Mouse (Mus musculus) layer of hippocampus, adult 9-11 months (tissue): Measurements from ENCODE around the gene Ccsap.

Experiments
- DNase-seq: peaks from one replicate; pipeline ENCODE4 v3.0.0; 2022

The Ccsap gene

GRCm38 (mm10) chr8:123877865-123878264, 17.9 kb upstream of the Ccsap start:
- DNase-seq = no peak

GRCm38 (mm10) chr8:123874324-123874723, 14.3 kb upstream of the Ccsap start:
- DNase-seq = no peak

- DNase-seq = no peak
Observed at GRCm38 (mm10) chr8:123873364-123873763, 13.4 kb upstream of the Ccsap start.

- no peak for DNase-seq
Observed at GRCm38 (mm10) chr8:123872048-123872447, 12.0 kb upstream of the Ccsap start.

GRCm38 (mm10) chr8:123866971-123867370, 7.0 kb upstream of the Ccsap start:
- no peak for DNase-seq

- no peak for DNase-seq
Observed at GRCm38 (mm10) chr8:123865786-123866185, 5.8 kb upstream of the Ccsap start.

- no peak for DNase-seq
Observed at GRCm38 (mm10) chr8:123860386-123860785, 377 bp upstream of the Ccsap start.

- peak; percentile 93 for DNase-seq
Observed at GRCm38 (mm10) chr8:123858941-123859647, 915 bp downstream of the Ccsap start.

GRCm38 (mm10) chr8:123858574-123858940, 1.5 kb downstream of the Ccsap start:
- no peak for DNase-seq

GRCm38 (mm10) chr8:123857361-123857760, 2.6 kb downstream of the Ccsap start:
- no peak for DNase-seq

- no peak for DNase-seq
Observed at GRCm38 (mm10) chr8:123854733-123855475, 5.1 kb downstream of the Ccsap start.

- DNase-seq = no peak
Observed at GRCm38 (mm10) chr8:123854252-123854651, 5.8 kb downstream of the Ccsap start.

- DNase-seq = no peak
Observed at GRCm38 (mm10) chr8:123851590-123851989, 8.4 kb downstream of the Ccsap start.

- no peak for DNase-seq
Observed at GRCm38 (mm10) chr8:123849352-123849751, 10.7 kb downstream of the Ccsap start.

- no peak for DNase-seq
Observed at GRCm38 (mm10) chr8:123847546-123847945, 12.5 kb downstream of the Ccsap start.

- peak; percentile 66 for DNase-seq
Observed at GRCm38 (mm10) chr8:123846509-123846908, 13.5 kb downstream of the Ccsap start.

GRCm38 (mm10) chr8:123845991-123846390, 14.0 kb downstream of the Ccsap start:
- no peak for DNase-seq

- no peak for DNase-seq
Observed at GRCm38 (mm10) chr8:123845114-123845513, 14.9 kb downstream of the Ccsap start.

GRCm38 (mm10) chr8:123844341-123844740, 15.7 kb downstream of the Ccsap start:
- DNase-seq = no peak

- no peak for DNase-seq
Observed at GRCm38 (mm10) chr8:123842086-123842485, 17.9 kb downstream of the Ccsap start.

- DNase-seq = peak; percentile 88
Observed at GRCm38 (mm10) chr8:123840578-123841345, 19.2 kb downstream of the Ccsap start.

- no peak for DNase-seq
Observed at GRCm38 (mm10) chr8:123838496-123838895, 21.5 kb downstream of the Ccsap start.

- peak; percentile 74 for DNase-seq
Observed at GRCm38 (mm10) chr8:123836354-123836753, 23.7 kb downstream of the Ccsap start.

GRCm38 (mm10) chr8:123835451-123835850, 24.6 kb downstream of the Ccsap start:
- DNase-seq = peak; percentile 56
